In the genomic region with DNA sequence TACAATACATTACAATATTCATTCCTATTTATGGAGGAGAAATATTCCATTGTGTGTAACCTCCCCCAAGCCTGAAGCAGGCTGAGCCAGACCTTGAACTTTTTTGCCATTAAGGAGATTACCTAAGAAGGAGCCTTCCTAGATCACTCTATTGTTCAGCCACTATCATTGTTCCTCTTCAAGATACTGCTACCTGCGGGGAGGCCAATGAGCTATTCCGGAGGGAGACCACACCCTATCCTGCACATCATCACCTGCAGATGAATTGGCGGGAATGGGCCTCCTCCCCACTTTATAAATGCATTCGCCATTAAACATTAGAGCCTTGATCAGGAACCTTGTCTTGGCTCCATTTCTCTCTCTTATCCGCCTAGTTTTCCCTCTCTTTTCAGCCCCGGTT, we compare ENCODE assay signal across 27 mouse cellular contexts.
"Had no signal": no experiment of that assay in that cellular context is flagged by ENCODE, and none has a peak within 500 bp of the region (broad histone marks: within the 10 kb centered on the region; RNA-seq: fewer than 3 reads in every experiment).

No protein-coding gene starts in this region.

- H3K27ac ChIP-seq: embryonic facial prominence, embryonic 10.5 days; embryonic facial prominence, embryonic 12.5 days; embryonic facial prominence, embryonic 13.5 days; embryonic facial prominence, embryonic 15.5 days; forebrain, embryonic 10.5 days; forebrain, embryonic 12.5 days; forebrain, embryonic 13.5 days; forebrain, embryonic 15.5 days; gastrocnemius, adult 2 months; heart, adult 2 months; heart, embryonic 10.5 days had no signal

- ATAC-seq: forebrain, embryonic 13.5 days; forebrain, embryonic 14.5 days; forebrain, embryonic 15.5 days; forebrain, embryonic 16.5 days; forebrain, postnatal 0 days had no signal

- H3K27me3 ChIP-seq: embryonic facial prominence, embryonic 12.5 days; embryonic facial prominence, embryonic 13.5 days; embryonic facial prominence, embryonic 15.5 days; forebrain, embryonic 12.5 days; forebrain, embryonic 13.5 days; forebrain, embryonic 15.5 days had no signal

- H3K4me1 ChIP-seq: embryonic facial prominence, embryonic 10.5 days; embryonic facial prominence, embryonic 12.5 days; embryonic facial prominence, embryonic 13.5 days; embryonic facial prominence, embryonic 15.5 days; forebrain, embryonic 10.5 days; forebrain, embryonic 12.5 days; forebrain, embryonic 13.5 days; forebrain, embryonic 15.5 days; heart, embryonic 10.5 days had no signal

- H3K4me3 ChIP-seq: embryonic facial prominence, embryonic 10.5 days; embryonic facial prominence, embryonic 12.5 days; embryonic facial prominence, embryonic 13.5 days; embryonic facial prominence, embryonic 15.5 days; erythroblast, embryonic 14.5 days; forebrain, embryonic 10.5 days; forebrain, embryonic 12.5 days; forebrain, embryonic 13.5 days; forebrain, embryonic 15.5 days; gastrocnemius, adult 2 months; heart, adult 2 months; heart, embryonic 10.5 days had no signal

- H3K36me3 ChIP-seq: embryonic facial prominence, embryonic 10.5 days; embryonic facial prominence, embryonic 12.5 days; embryonic facial prominence, embryonic 13.5 days; embryonic facial prominence, embryonic 15.5 days; forebrain, embryonic 10.5 days; forebrain, embryonic 12.5 days; forebrain, embryonic 15.5 days; heart, embryonic 10.5 days had no signal

- DNase-seq: cerebellum, adult 9-11 months; cerebellum, postnatal 10 days; cerebellum, postnatal 14 days; cerebellum, postnatal 25 days; cerebellum, postnatal 36 days; embryo, embryonic 11 days; forebrain, postnatal 0 days; gastrocnemius, adult 2 months; gastrocnemius, postnatal 10 days; gastrocnemius, postnatal 14 days; gastrocnemius, postnatal 25 days; gastrocnemius, postnatal 36 days; heart, adult 11 months; heart, adult 18-20 months; heart, adult 2 months had no signal

- H3K4me2 ChIP-seq: embryonic facial prominence, embryonic 12.5 days; embryonic facial prominence, embryonic 13.5 days; embryonic facial prominence, embryonic 15.5 days; forebrain, embryonic 12.5 days; forebrain, embryonic 13.5 days; forebrain, embryonic 15.5 days had no signal

- H3K9ac ChIP-seq: embryonic facial prominence, embryonic 12.5 days; embryonic facial prominence, embryonic 13.5 days; embryonic facial prominence, embryonic 15.5 days; forebrain, embryonic 12.5 days; forebrain, embryonic 13.5 days; forebrain, embryonic 15.5 days; forebrain, postnatal 0 days had no signal

- H3K9me3 ChIP-seq: embryonic facial prominence, embryonic 10.5 days; embryonic facial prominence, embryonic 12.5 days; embryonic facial prominence, embryonic 13.5 days; embryonic facial prominence, embryonic 15.5 days; forebrain, embryonic 10.5 days; forebrain, embryonic 12.5 days; forebrain, embryonic 13.5 days; forebrain, embryonic 15.5 days; heart, embryonic 10.5 days had no signal
